ENCODE assay signal across 8 mouse cellular contexts in the genomic region with DNA sequence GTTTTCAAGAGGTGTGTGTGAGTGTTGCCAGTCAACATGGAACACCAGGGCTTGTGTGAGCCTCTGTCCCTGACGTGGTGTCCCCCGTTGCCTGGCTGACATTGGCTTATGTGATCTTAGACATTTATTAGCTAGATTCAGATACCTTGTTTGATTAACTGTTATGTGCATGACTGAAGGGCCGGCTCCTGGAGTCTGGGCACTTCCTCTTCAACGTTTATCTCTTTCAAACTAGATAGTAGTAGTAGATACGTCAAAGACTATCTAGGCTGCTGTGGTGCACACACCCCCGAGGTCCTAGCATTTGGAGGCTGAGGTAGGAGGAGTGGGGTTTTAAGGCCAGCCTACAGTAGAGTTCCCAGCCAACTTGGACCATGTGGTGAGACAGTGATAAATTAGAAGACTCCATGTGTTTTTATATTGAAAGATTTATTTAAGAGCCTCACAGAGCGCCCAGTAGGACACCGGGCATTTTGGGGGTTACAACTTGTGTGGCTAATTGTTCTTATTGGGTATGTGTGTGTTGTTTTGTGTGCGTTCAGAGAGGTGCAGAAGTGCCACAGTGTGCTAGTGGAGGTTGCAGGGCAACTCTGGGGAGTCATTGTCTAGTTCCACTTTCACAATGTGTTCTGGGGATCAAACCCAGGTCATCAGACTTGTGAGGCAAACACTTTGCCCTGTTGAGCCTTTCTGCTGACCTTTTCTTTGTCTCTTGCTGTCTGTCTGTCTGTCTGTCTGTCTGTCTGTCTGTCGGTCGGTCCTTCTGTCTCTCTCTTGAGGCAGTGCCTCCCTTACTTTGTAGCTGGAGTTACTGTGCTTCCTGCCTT. TPM values are rescaled to one million over a fixed set of nuclear protein-coding genes. Genes with fewer than 3 reads are reported as not detected.
DNase-seq lines count a peak whose midpoint lies in the region; ATAC-seq lines count a peak whose summit lies in the region.

No protein-coding gene starts in this region.

- 0 out of 2 replicates have a peak overlapping the region, but pooled peaks have one; percentile 85 for H3K27ac ChIP-seq in heart, embryonic 11.5 days (ENCODE audit: low read depth, low read length)
- H3K27ac ChIP-seq in hindbrain, embryonic 16.5 days (ENCODE audit: low read depth, low read length) = no peak overlapping the region; the same call in 1 of the 2 replicates
- no peak overlapping the region for H3K27ac ChIP-seq in midbrain, embryonic 13.5 days

- DNase-seq in heart, postnatal 25 days (ENCODE audit: low spot score) = no peak
- peak; percentile 56 for DNase-seq in c-Kit-positive CD71-positive TER-119-positive erythroid progenitor cells, embryonic 14.5 days (ENCODE audit: low spot score)
- no peak for DNase-seq in embryo, embryonic 10 days (ENCODE audit: low spot score)
- no peak for DNase-seq in cerebellum, postnatal 4 days (ENCODE audit: low spot score in 2 of 2)
- no peak for DNase-seq in cerebellum, adult 18-20 months

- peak overlapping the region; percentile 79 for H3K4me2 ChIP-seq in heart, embryonic 11.5 days
- H3K4me2 ChIP-seq in hindbrain, embryonic 16.5 days (ENCODE audit: low read length) = peak overlapping the region; percentile 88
- H3K4me2 ChIP-seq in midbrain, embryonic 13.5 days (replicated peaks) = peak overlapping the region; percentile 78

- WGBS in heart, embryonic 11.5 days (ENCODE audit: insufficient replicate concordance) = 33% methylated on average over 11 of the region's 11 CpGs
- WGBS in hindbrain, embryonic 16.5 days = 40% methylated on average over 11 of the region's 11 CpGs
- WGBS in midbrain, embryonic 13.5 days = 61% methylated on average over 11 of the region's 11 CpGs

- no peak for ATAC-seq in heart, embryonic 11.5 days (replicated peaks; ENCODE audit: insufficient number of reproducible peaks, low FRiP score, low TSS enrichment)
- ATAC-seq in hindbrain, embryonic 16.5 days = no peak
- ATAC-seq in midbrain, embryonic 13.5 days = no peak

- intact Hi-C loops in heart, postnatal 25 days (cut with DNase I) = no loop called here

- no peaks in the 10 kb centered on the region for H3K9me3 ChIP-seq in heart, embryonic 11.5 days (replicated peaks; ENCODE audit: control insufficient read depth, low read length)
- no peaks in the 10 kb centered on the region for H3K9me3 ChIP-seq in hindbrain, embryonic 16.5 days (ENCODE audit: control insufficient read depth, low read length)
- H3K9me3 ChIP-seq in midbrain, embryonic 13.5 days = no peaks in the 10 kb centered on the region

- H3K4me1 ChIP-seq in heart, embryonic 11.5 days (ENCODE audit: control insufficient read depth, insufficient read depth, low read length) = peaks cover 24% of the 10 kb centered on the region
- H3K4me1 ChIP-seq in hindbrain, embryonic 16.5 days (ENCODE audit: control insufficient read depth, insufficient read depth, low read depth, low read length) = peaks cover 23% of the 10 kb centered on the region
- peaks cover 33% of the 10 kb centered on the region for H3K4me1 ChIP-seq in midbrain, embryonic 13.5 days (replicated peaks)

- H3K27me3 ChIP-seq in heart, embryonic 11.5 days (ENCODE audit: control insufficient read depth, insufficient read depth, low read length) = no peaks in the 10 kb centered on the region
- H3K27me3 ChIP-seq in hindbrain, embryonic 16.5 days (replicated peaks; ENCODE audit: control insufficient read depth, insufficient read depth, low read length) = no peaks in the 10 kb centered on the region
- no peaks in the 10 kb centered on the region for H3K27me3 ChIP-seq in midbrain, embryonic 13.5 days

- H3K4me3 ChIP-seq in heart, embryonic 11.5 days (ENCODE audit: low read depth, low read length) = peak overlapping the region; percentile 93
- H3K4me3 ChIP-seq in hindbrain, embryonic 16.5 days (ENCODE audit: low read length) = peak overlapping the region; percentile 95
- peak overlapping the region; percentile 83 for H3K4me3 ChIP-seq in midbrain, embryonic 13.5 days (replicated peaks)

- peak overlapping the region; percentile 95 for H3K9ac ChIP-seq in heart, embryonic 11.5 days (ENCODE audit: low read depth, low read length)
- peak overlapping the region; percentile 93 for H3K9ac ChIP-seq in hindbrain, embryonic 16.5 days (ENCODE audit: low read depth, low read length)
- H3K9ac ChIP-seq in midbrain, embryonic 13.5 days (replicated peaks) = peak overlapping the region; percentile 90

- H3K36me3 ChIP-seq in heart, embryonic 11.5 days (ENCODE audit: control insufficient read depth, insufficient read depth, low read length) = no peaks in the 10 kb centered on the region
- H3K36me3 ChIP-seq in hindbrain, embryonic 16.5 days (ENCODE audit: control insufficient read depth, insufficient read depth, low read length) = no peaks in the 10 kb centered on the region
- peaks cover 16% of the 10 kb centered on the region for H3K36me3 ChIP-seq in midbrain, embryonic 13.5 days

RNA-seq across cellular contexts. Expression of gene Uhrf1bp1, which starts 1.6 kb away (rescaled TPM):
- 3.8 and 4.1 TPM in 2 replicates for polyA plus RNA-seq in heart, embryonic 11.5 days (2014; fragmentation: Nextera tagmentation; extraction: Ambion mirVana)
- total RNA-seq in heart, postnatal 25 days (2021) = 10 to 100 TPM; 14.0 to 14.8 TPM
- 5.3 and 6.3 TPM in 2 replicates for polyA plus RNA-seq in hindbrain, embryonic 16.5 days (2015; fragmentation: Nextera tagmentation; extraction: Ambion mirVana)
- polyA plus RNA-seq in midbrain, embryonic 13.5 days (2015; fragmentation: Nextera tagmentation; extraction: Ambion mirVana) = 6.6 and 7.3 TPM in 2 replicates

RNA-seq across cellular contexts. Expression of gene Snrpc, which starts 19.9 kb away (rescaled TPM):
- 226 and 242 TPM in 2 replicates for polyA plus RNA-seq in heart, embryonic 11.5 days (2014; fragmentation: Nextera tagmentation; extraction: Ambion mirVana)
- 10 to 100 TPM; 59.9 to 60.7 TPM for total RNA-seq in heart, postnatal 25 days (2021)
- 198 and 207 TPM in 2 replicates for polyA plus RNA-seq in hindbrain, embryonic 16.5 days (2015; fragmentation: Nextera tagmentation; extraction: Ambion mirVana)
- polyA plus RNA-seq in midbrain, embryonic 13.5 days (2015; fragmentation: Nextera tagmentation; extraction: Ambion mirVana) = 304 and 309 TPM in 2 replicates

RNA-seq across cellular contexts. Expression of gene D17Wsu92e, which starts 37.4 kb away (rescaled TPM):
- polyA plus RNA-seq in heart, embryonic 11.5 days (2014; fragmentation: Nextera tagmentation; extraction: Ambion mirVana) = 11.8 and 12.5 TPM in 2 replicates
- total RNA-seq in heart, postnatal 25 days (2021) = 100 to 1,000 TPM; 133 to 137 TPM
- polyA plus RNA-seq in hindbrain, embryonic 16.5 days (2015; fragmentation: Nextera tagmentation; extraction: Ambion mirVana) = 9.9 and 10.3 TPM in 2 replicates
- polyA plus RNA-seq in midbrain, embryonic 13.5 days (2015; fragmentation: Nextera tagmentation; extraction: Ambion mirVana) = 9.6 and 9.7 TPM in 2 replicates

RNA-seq across cellular contexts. Expression of gene Anks1, which starts 51.2 kb away (rescaled TPM):
- 5.5 and 6.9 TPM in 2 replicates for polyA plus RNA-seq in heart, embryonic 11.5 days (2014; fragmentation: Nextera tagmentation; extraction: Ambion mirVana)
- 10 to 100 TPM; 56.8 to 61.6 TPM for total RNA-seq in heart, postnatal 25 days (2021)
- polyA plus RNA-seq in hindbrain, embryonic 16.5 days (2015; fragmentation: Nextera tagmentation; extraction: Ambion mirVana) = 44.0 and 54.2 TPM in 2 replicates
- polyA plus RNA-seq in midbrain, embryonic 13.5 days (2015; fragmentation: Nextera tagmentation; extraction: Ambion mirVana) = 67.3 and 70.5 TPM in 2 replicates

RNA-seq across cellular contexts. Expression of gene Taf11, which starts 51.8 kb away (rescaled TPM):
- 50.4 and 53.0 TPM in 2 replicates for polyA plus RNA-seq in heart, embryonic 11.5 days (2014; fragmentation: Nextera tagmentation; extraction: Ambion mirVana)
- 10 to 100 TPM; 21.3 to 22.5 TPM for total RNA-seq in heart, postnatal 25 days (2021)
- 51.6 and 58.2 TPM in 2 replicates for polyA plus RNA-seq in hindbrain, embryonic 16.5 days (2015; fragmentation: Nextera tagmentation; extraction: Ambion mirVana)
- polyA plus RNA-seq in midbrain, embryonic 13.5 days (2015; fragmentation: Nextera tagmentation; extraction: Ambion mirVana) = 86.0 and 87.8 TPM in 2 replicates
